Comparison of ENCODE assay signal across 13 mouse cellular contexts in genomic region chr11:115611173-115611572, GRCm38 (mm10). TPM values are rescaled to one million over a fixed set of nuclear protein-coding genes. Genes with fewer than 3 reads are reported as not detected.
DNase-seq lines count a peak whose midpoint lies in the region; ATAC-seq and TF ChIP-seq lines count a peak whose summit lies in the region.
"Had no signal": no experiment of that assay in that cellular context is flagged by ENCODE, and none has a peak within 500 bp of the region (broad histone marks: within the 10 kb centered on the region; RNA-seq: fewer than 3 reads in every experiment).

No protein-coding gene starts in this region.

- H3K27me3 ChIP-seq in forebrain, embryonic 11.5 days (ENCODE audit: control insufficient read depth, insufficient read depth, low read length): no peaks in the 10 kb centered on the region
- no peaks in the 10 kb centered on the region for H3K27me3 ChIP-seq in forebrain, postnatal 0 days (ENCODE audit: insufficient read depth, low read length)
- H3K27me3 ChIP-seq in kidney, embryonic 16.5 days (ENCODE audit: insufficient read depth, low read length): no peaks in the 10 kb centered on the region
- no peaks in the 10 kb centered on the region for H3K27me3 ChIP-seq in liver, embryonic 11.5 days (replicated peaks; ENCODE audit: control insufficient read depth, insufficient read depth, low read length)

- no peak overlapping the region for H3K27ac ChIP-seq in forebrain, embryonic 11.5 days (ENCODE audit: low read depth, low read length)
- no peak overlapping the region for H3K27ac ChIP-seq in forebrain, postnatal 0 days (ENCODE audit: low read depth, low read length)
- H3K27ac ChIP-seq in kidney, embryonic 16.5 days (ENCODE audit: low read length): 0 out of 2 replicates have a peak overlapping the region, but pooled peaks have one; percentile 93
- H3K27ac ChIP-seq in brown adipose tissue, adult 24 weeks (replicated peaks; ENCODE audit: low read depth, low read length): peak overlapping the region; percentile 73; the same call in 1 of the 2 replicates
- no peak overlapping the region for H3K27ac ChIP-seq in liver, embryonic 11.5 days (ENCODE audit: low read depth, low read length)
- H3K27ac ChIP-seq: neural tube, embryonic 15.5 days had no signal

- 83% methylated on average over 6 of the region's 6 CpGs for WGBS in forebrain, embryonic 11.5 days
- 61% methylated on average over 6 of the region's 6 CpGs for WGBS in forebrain, postnatal 0 days
- WGBS in kidney, embryonic 16.5 days: 51% methylated on average over 6 of the region's 6 CpGs
- WGBS in liver, embryonic 11.5 days: 77% methylated on average over 6 of the region's 6 CpGs

- peaks cover 16% of the 10 kb centered on the region for H3K4me1 ChIP-seq in forebrain, embryonic 11.5 days (replicated peaks; ENCODE audit: control insufficient read depth, insufficient read depth, low read length)
- H3K4me1 ChIP-seq in forebrain, postnatal 0 days (ENCODE audit: insufficient read depth): peaks cover 14% of the 10 kb centered on the region
- peaks cover 41% of the 10 kb centered on the region for H3K4me1 ChIP-seq in kidney, embryonic 16.5 days (ENCODE audit: insufficient read depth, low read length)
- peaks cover 11% of the 10 kb centered on the region for H3K4me1 ChIP-seq in brown adipose tissue, adult 24 weeks (ENCODE audit: control insufficient read depth, insufficient read depth, insufficient read length, low read length)
- H3K4me1 ChIP-seq in liver, embryonic 11.5 days (replicated peaks; ENCODE audit: control insufficient read depth, insufficient read depth, low read length): peaks cover 17% of the 10 kb centered on the region

- H3K9ac ChIP-seq in forebrain, embryonic 11.5 days (ENCODE audit: low read length): peak overlapping the region; percentile 70; the same call in 1 of the 2 replicates
- H3K9ac ChIP-seq in forebrain, postnatal 0 days: no peak overlapping the region
- peak overlapping the region; percentile 27; the same call in 1 of the 2 replicates for H3K9ac ChIP-seq in kidney, embryonic 16.5 days (replicated peaks; ENCODE audit: low read length)
- H3K9ac ChIP-seq in liver, embryonic 11.5 days (ENCODE audit: low read depth, low read length): peak overlapping the region; percentile 5; the same call in 1 of the 2 replicates

- TF ChIP-seq CTCF in forebrain, postnatal 0 days (IDR thresholded peaks at IDR 0.05; ENCODE audit: low read depth): no peak

- no peak overlapping the region; the same call in 1 of the 2 replicates for H3K4me2 ChIP-seq in forebrain, embryonic 11.5 days (ENCODE audit: low read depth, low read length, severe bottlenecking)
- no peak overlapping the region for H3K4me2 ChIP-seq in forebrain, postnatal 0 days (ENCODE audit: low read depth)
- H3K4me2 ChIP-seq in kidney, embryonic 16.5 days (replicated peaks; ENCODE audit: low read depth, low read length): peak overlapping the region; percentile 62
- H3K4me2 ChIP-seq in liver, embryonic 11.5 days: peak overlapping the region; percentile 86

- DNase-seq in forebrain, embryonic 11.5 days (ENCODE audit: low spot score): no peak
- no peak for DNase-seq in forebrain, postnatal 0 days
- no peak for DNase-seq in kidney, postnatal 4 days
- DNase-seq in liver, embryonic 11.5 days (ENCODE audit: low spot score): no peak
- no peak for DNase-seq in spleen, adult 18-20 months
- no peak for DNase-seq in lung, postnatal 36 days
- DNase-seq: kidney, postnatal 25 days; lung, postnatal 14 days; midbrain, embryonic 14.5 days; right cerebral cortex, postnatal 25 days had no signal

- no peak overlapping the region for H3K4me3 ChIP-seq in forebrain, embryonic 11.5 days (ENCODE audit: low read depth, low read length)
- H3K4me3 ChIP-seq in forebrain, postnatal 0 days (ENCODE audit: low read depth, low read length): no peak overlapping the region
- no peak overlapping the region for H3K4me3 ChIP-seq in kidney, embryonic 16.5 days (ENCODE audit: low read length)
- H3K4me3 ChIP-seq in brown adipose tissue, adult 24 weeks (ENCODE audit: insufficient read depth, low read depth, low read length): no peak overlapping the region
- H3K4me3 ChIP-seq in liver, embryonic 11.5 days (ENCODE audit: low read depth, low read length): peak overlapping the region; percentile 78; the same call in 1 of the 2 replicates

- peaks cover 14% of the 10 kb centered on the region; the same call in 1 of the 2 replicates for H3K36me3 ChIP-seq in forebrain, embryonic 11.5 days (ENCODE audit: control insufficient read depth, insufficient read depth, low read length)
- H3K36me3 ChIP-seq in forebrain, postnatal 0 days (ENCODE audit: insufficient read depth): peaks cover 39% of the 10 kb centered on the region
- H3K36me3 ChIP-seq in kidney, embryonic 16.5 days (ENCODE audit: insufficient read depth, low read length): peaks cover 32% of the 10 kb centered on the region
- peaks cover 36% of the 10 kb centered on the region for H3K36me3 ChIP-seq in liver, embryonic 11.5 days (ENCODE audit: control insufficient read depth, insufficient read depth, low read length)

- ATAC-seq in forebrain, embryonic 11.5 days (replicated peaks; ENCODE audit: low FRiP score): no peak
- ATAC-seq in forebrain, postnatal 0 days: no peak
- no peak for ATAC-seq in kidney, embryonic 16.5 days (ENCODE audit: low FRiP score, low TSS enrichment)
- no peak for ATAC-seq in liver, embryonic 11.5 days (replicated peaks; ENCODE audit: low FRiP score)

- no peaks in the 10 kb centered on the region for H3K9me3 ChIP-seq in forebrain, embryonic 11.5 days (ENCODE audit: control insufficient read depth, low read length)
- H3K9me3 ChIP-seq in forebrain, postnatal 0 days (ENCODE audit: low read length): no peaks in the 10 kb centered on the region
- H3K9me3 ChIP-seq in kidney, embryonic 16.5 days (ENCODE audit: low read length): no peaks in the 10 kb centered on the region
- no peaks in the 10 kb centered on the region for H3K9me3 ChIP-seq in liver, embryonic 11.5 days (ENCODE audit: control insufficient read depth, low read length)
- H3K9me3 ChIP-seq: neural tube, embryonic 15.5 days had no signal

RNA-seq across cellular contexts. Expression of gene Mif4gd, which starts 1.6 kb away (rescaled TPM):
- polyA plus RNA-seq in forebrain, embryonic 11.5 days (2014; fragmentation: Nextera tagmentation; extraction: Ambion mirVana): 19.2 and 22.6 TPM in 2 replicates
- total RNA-seq in forebrain, postnatal 0 days (2014; rRNA removed): 12.2 and 16.9 TPM in 2 replicates
- polyA plus RNA-seq in forebrain, postnatal 0 days (2015; fragmentation: Nextera tagmentation; extraction: Ambion mirVana): 14.4 and 19.4 TPM in 2 replicates
- polyA plus RNA-seq in kidney, embryonic 16.5 days (2015; fragmentation: Nextera tagmentation; extraction: Ambion mirVana): 42.8 and 47.1 TPM in 2 replicates
- polyA plus RNA-seq in brown adipose tissue, adult 24 weeks (2012; ENCODE audit: insufficient read depth, insufficient read length, missing spikeins): 120 and 127 TPM in 2 replicates
- 39.0 and 41.4 TPM in 2 replicates for polyA plus RNA-seq in liver, embryonic 11.5 days (2014; fragmentation: Nextera tagmentation; extraction: Ambion mirVana)

RNA-seq across cellular contexts. Expression of gene Gga3, which starts 7.3 kb away (rescaled TPM):
- 36.5 and 37.1 TPM in 2 replicates for polyA plus RNA-seq in forebrain, embryonic 11.5 days (2014; fragmentation: Nextera tagmentation; extraction: Ambion mirVana)
- total RNA-seq in forebrain, postnatal 0 days (2014; rRNA removed): 34.0 and 34.5 TPM in 2 replicates
- 15.2 and 18.5 TPM in 2 replicates for polyA plus RNA-seq in forebrain, postnatal 0 days (2015; fragmentation: Nextera tagmentation; extraction: Ambion mirVana)
- 24.5 and 26.8 TPM in 2 replicates for polyA plus RNA-seq in kidney, embryonic 16.5 days (2015; fragmentation: Nextera tagmentation; extraction: Ambion mirVana)
- polyA plus RNA-seq in brown adipose tissue, adult 24 weeks (2012; ENCODE audit: insufficient read depth, insufficient read length, missing spikeins): 4.2 and 6.5 TPM in 2 replicates
- 23.6 and 27.4 TPM in 2 replicates for polyA plus RNA-seq in liver, embryonic 11.5 days (2014; fragmentation: Nextera tagmentation; extraction: Ambion mirVana)

RNA-seq across cellular contexts. Expression of gene Mrps7, which starts 7.4 kb away (rescaled TPM):
- 93.9 and 95.3 TPM in 2 replicates for polyA plus RNA-seq in forebrain, embryonic 11.5 days (2014; fragmentation: Nextera tagmentation; extraction: Ambion mirVana)
- total RNA-seq in forebrain, postnatal 0 days (2014; rRNA removed): 34.6 and 46.3 TPM in 2 replicates
- 74.1 and 78.1 TPM in 2 replicates for polyA plus RNA-seq in forebrain, postnatal 0 days (2015; fragmentation: Nextera tagmentation; extraction: Ambion mirVana)
- polyA plus RNA-seq in kidney, embryonic 16.5 days (2015; fragmentation: Nextera tagmentation; extraction: Ambion mirVana): 101 and 103 TPM in 2 replicates
- polyA plus RNA-seq in brown adipose tissue, adult 24 weeks (2012; ENCODE audit: insufficient read depth, insufficient read length, missing spikeins): 106 and 138 TPM in 2 replicates
- 121 and 125 TPM in 2 replicates for polyA plus RNA-seq in liver, embryonic 11.5 days (2014; fragmentation: Nextera tagmentation; extraction: Ambion mirVana)

RNA-seq across cellular contexts. Expression of gene Slc25a19, which starts 16.9 kb away (rescaled TPM):
- polyA plus RNA-seq in forebrain, embryonic 11.5 days (2014; fragmentation: Nextera tagmentation; extraction: Ambion mirVana): 26.4 and 27.7 TPM in 2 replicates
- 34.3 and 38.7 TPM in 2 replicates for total RNA-seq in forebrain, postnatal 0 days (2014; rRNA removed)
- 51.1 and 51.7 TPM in 2 replicates for polyA plus RNA-seq in forebrain, postnatal 0 days (2015; fragmentation: Nextera tagmentation; extraction: Ambion mirVana)
- polyA plus RNA-seq in kidney, embryonic 16.5 days (2015; fragmentation: Nextera tagmentation; extraction: Ambion mirVana): 51.0 and 56.1 TPM in 2 replicates
- polyA plus RNA-seq in brown adipose tissue, adult 24 weeks (2012; ENCODE audit: insufficient read depth, insufficient read length, missing spikeins): 392 and 520 TPM in 2 replicates
- polyA plus RNA-seq in liver, embryonic 11.5 days (2014; fragmentation: Nextera tagmentation; extraction: Ambion mirVana): 30.2 and 30.9 TPM in 2 replicates

RNA-seq across cellular contexts. Expression of gene Nup85, which starts 46.9 kb away (rescaled TPM):
- polyA plus RNA-seq in forebrain, embryonic 11.5 days (2014; fragmentation: Nextera tagmentation; extraction: Ambion mirVana): 236 and 245 TPM in 2 replicates
- total RNA-seq in forebrain, postnatal 0 days (2014; rRNA removed): 62.6 and 90.3 TPM in 2 replicates
- 66.2 and 78.7 TPM in 2 replicates for polyA plus RNA-seq in forebrain, postnatal 0 days (2015; fragmentation: Nextera tagmentation; extraction: Ambion mirVana)
- polyA plus RNA-seq in kidney, embryonic 16.5 days (2015; fragmentation: Nextera tagmentation; extraction: Ambion mirVana): 180 and 184 TPM in 2 replicates
- 12.4 and 15.7 TPM in 2 replicates for polyA plus RNA-seq in brown adipose tissue, adult 24 weeks (2012; ENCODE audit: insufficient read depth, insufficient read length, missing spikeins)
- polyA plus RNA-seq in liver, embryonic 11.5 days (2014; fragmentation: Nextera tagmentation; extraction: Ambion mirVana): 277 and 296 TPM in 2 replicates

Comparison
In these comparisons a context has a peak if more than half of its experiments do, and no peak if none do; other contexts are left out.
1. H3K27ac ChIP-seq: peak in kidney, embryonic 16.5 days (single experiment) and brown adipose tissue, adult 24 weeks (single experiment); none in forebrain, embryonic 11.5 days (single experiment), forebrain, postnatal 0 days (single experiment) and liver, embryonic 11.5 days (single experiment).
2. H3K4me2 ChIP-seq: peak in kidney, embryonic 16.5 days (single experiment) and liver, embryonic 11.5 days (single experiment); none in forebrain, embryonic 11.5 days (single experiment) and forebrain, postnatal 0 days (single experiment).